Mouse (Mus musculus): Measurements from ENCODE around the gene Gse1.

The Gse1 gene

DNA sequence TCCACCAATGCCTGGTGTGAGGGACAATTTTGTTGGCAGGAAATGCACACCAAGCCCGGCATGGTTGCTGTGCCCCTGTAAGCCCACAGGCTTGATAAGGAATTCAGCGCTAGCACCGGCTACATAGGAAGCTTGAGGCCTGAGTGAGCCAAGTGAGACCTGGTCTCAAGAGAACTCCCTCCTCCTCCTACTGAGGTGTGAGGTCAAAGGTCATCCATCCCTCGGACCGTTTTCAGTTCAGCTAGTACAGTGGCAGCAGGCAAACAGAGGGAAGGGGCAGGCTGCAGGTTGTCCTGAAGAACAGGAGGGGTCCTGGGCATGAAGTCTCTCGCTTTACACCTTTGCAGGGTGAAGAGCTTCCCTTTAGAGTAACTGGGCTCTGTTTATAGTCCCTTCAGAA, 402.6 kb downstream of the Gse1 start:
- no peak for DNase-seq

All from kidney, postnatal 4 days (tissue).